Mouse (Mus musculus) gonadal fat pad, adult 2 months (tissue): Measurements from ENCODE around the gene Sel1l. TPM values are rescaled to one million over a fixed set of nuclear protein-coding genes. Genes with fewer than 3 reads are reported as not detected.
A peak's percentile ranks its signal among the peaks of the same experiment; 100 is the strongest.

Experiments used
- DNase-seq: peaks from one replicate; pipeline ENCODE4 v3.0.0-alpha.2; 2012; ENCODE audit warnings: low read depth
- polyA plus RNA-seq: library from polyadenylated mRNA; depleted of rRNA; stranded (reverse); fragments of >200 nt; gene quantifications from 2 replicates; pipeline ENCODE4 v1.2.3, GENCODE M21; 2012; rRNA removed

Gene Sel1l
- polyA plus RNA-seq, 1 experiment: 37.4 TPM

- no peak for DNase-seq
These were observed 70.0 kb downstream of the Sel1l start for GRCm38 (mm10) chr12:91779004-91779365.

DNA sequence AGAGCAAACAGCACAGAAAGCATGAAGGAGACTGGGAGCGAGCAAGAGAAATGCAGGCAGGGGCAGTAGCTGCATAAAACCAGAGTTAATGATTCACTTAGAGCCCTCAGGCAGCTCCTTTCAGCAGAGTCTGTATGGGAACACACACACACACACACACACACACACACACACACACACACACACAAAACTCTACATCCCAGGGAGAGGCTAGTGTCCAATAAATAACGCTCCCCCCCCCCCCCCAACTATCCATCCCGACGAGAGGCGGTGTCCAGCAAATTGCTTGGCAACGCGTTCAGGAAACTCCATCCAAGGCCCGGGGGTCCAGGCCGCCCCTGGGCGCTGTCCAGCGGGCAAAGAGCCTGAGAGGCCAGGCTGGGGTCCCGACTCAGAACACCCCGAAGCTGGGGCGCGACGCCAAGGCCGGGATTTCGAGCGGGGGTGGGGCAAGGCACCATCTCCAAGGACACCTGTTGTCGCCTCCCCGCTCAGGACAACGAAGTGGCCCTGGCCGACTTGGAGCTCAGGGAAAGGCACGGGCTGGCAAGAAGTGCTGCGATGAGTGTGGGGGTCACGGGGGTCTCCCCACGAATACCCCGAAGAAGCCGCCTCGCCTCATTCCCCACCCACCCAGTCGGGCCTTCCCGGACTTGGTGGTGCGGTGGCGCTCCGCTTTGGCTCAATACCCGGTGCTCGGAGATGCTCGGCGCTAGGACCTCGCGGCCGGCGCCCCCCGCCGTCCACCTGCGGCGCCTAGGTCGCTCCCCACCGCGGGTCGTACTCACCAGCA, 70.5 kb downstream of the Sel1l start:
- DNase-seq: no peak

DNA sequence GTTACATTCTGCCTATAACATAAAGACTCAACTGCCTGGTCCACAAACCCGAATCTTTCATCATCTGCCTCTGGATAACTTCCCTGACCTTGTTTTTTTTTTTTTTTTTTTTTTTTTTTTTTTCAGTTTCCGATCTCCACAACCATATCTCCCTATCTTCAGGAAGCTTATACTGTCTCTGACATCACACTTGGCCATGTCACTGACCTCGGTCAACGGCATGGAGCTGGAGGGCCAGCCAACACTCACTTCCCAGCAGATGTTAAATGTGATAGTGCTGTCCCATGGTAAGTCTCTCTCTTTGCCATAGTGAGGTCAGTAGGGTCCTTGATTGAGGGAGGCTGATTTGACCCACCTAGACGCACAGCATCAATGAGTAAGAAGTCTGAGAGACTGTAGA, 72.6 kb downstream of the Sel1l start:
- DNase-seq: no peak

GRCm38 (mm10) chr12:91774811-91775284, 74.1 kb downstream of the Sel1l start:
- DNase-seq: peak; percentile 67

DNA sequence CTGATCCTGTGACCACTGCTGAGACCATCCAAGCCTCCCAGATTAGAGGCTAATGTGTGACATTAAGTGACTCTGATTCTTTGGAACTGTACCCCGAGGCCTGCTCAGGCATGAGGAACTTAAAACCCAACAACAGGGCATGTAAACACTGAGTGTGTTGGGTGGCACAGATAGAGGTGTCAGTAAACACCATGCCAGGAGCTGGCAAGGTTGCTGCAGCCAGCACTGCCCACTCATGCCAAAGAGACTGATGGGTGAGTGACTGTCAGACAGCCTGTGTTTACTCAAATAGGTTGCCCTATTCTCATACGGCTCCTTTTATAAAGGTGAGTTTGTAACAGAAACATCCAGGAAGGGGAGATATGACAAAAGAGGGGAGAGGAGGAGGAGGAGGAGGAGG, 80.1 kb downstream of the Sel1l start:
- no peak for DNase-seq

GRCm38 (mm10) chr12:91768176-91768575, 80.8 kb downstream of the Sel1l start:
- DNase-seq: no peak

GRCm38 (mm10) chr12:91766338-91767107, 82.4 kb downstream of the Sel1l start:
- no peak for DNase-seq

GRCm38 (mm10) chr12:91765504-91765903, 83.5 kb downstream of the Sel1l start:
- no peak for DNase-seq

DNA sequence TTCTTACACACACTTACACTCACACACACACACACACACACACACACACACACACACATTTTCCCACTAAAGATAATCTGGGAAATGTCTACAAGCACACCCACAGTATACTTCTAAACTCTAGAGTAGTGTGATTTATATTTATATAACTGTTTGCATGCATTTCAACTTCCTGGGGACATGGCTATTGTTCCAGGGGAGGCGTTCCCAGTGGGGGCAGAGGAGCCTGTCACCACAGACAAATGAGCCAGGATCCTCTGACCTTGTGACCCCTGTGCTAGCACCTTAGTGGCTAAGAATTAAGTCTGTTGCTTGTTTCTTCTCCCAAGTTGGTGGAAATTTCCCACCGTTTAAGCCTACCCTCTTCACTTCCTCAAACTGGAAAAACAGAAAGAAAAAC, 83.9 kb downstream of the Sel1l start:
- DNase-seq: no peak

DNA sequence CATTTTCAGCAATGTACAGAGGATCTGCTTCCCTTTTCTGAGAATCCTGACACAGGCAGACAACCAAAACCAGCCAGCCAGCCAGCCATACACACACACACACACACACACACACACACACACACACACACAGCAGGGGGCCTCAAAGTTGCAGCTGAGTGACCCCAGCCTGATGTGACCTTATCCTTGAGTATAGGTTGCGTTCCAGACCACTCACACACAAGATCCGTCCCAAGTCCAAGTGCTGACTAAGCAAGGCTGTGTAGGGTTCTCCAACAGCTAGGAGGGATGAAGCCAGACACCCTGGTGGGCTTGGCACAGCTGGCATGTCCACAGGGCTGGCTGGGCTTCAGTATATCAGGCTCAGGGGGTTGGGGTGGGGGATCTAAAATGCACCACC, 84.5 kb downstream of the Sel1l start:
- DNase-seq: no peak

DNA sequence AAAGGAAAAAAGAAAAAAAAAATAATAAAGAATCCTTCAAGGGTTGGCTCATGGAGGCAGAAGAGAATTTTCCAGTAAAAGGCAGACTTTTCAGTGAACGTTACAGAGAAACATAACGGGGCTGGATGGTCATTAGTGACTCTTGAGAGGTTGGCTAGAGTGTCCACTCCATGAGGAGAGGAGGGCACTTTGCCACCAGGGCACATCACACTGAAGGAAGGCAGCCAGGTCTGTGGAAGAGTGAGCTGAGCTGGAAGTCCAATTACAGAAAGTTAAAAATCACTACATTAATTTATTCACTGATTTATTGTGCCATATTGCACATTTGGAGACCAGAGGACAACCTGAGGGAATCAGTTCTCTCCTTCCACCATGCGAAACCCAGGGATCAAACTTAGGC, 89.1 kb downstream of the Sel1l start:
- no peak for DNase-seq

DNA sequence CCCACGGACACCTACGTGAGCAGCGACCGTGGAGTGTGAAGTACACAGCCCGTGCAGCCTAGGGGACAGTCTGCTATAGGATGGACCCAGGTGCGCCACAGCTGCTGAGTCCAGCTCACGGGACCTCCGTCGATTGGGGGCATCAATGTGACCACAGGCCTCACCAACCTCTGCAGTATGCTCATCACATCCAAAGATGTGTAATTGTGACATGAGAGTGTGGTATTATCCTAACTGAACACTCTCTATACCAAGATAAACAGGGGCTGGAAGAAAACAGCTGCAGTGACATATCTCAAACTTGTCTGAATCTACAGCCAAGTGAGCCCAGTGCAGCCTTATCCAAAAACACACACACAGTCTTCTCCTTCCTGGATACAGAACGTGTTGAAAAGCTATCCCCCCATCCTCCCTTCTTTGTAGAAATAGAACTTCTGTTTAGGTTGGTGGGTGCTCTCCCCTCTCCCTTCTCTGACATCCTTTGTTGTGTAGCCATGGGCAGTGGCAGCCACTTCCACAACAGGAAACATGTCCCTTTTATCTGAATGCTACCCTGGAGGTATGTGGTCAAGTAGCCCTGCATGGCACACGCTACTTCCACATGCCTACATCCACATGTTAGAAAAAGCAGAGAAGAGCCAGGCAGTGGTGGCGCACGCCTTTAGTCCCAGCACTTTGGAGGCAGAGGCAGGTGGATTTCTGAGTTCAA, 90.9 kb downstream of the Sel1l start:
- no peak for DNase-seq

- DNase-seq: no peak
These were observed 92.3 kb downstream of the Sel1l start for GRCm38 (mm10) chr12:91756562-91757166.

Other genes with a start within 250 kb of the Sel1l start
- gene Ston2, start 60.8 kb downstream of the Sel1l start, polyA plus RNA-seq: 13.9 and 14.6 TPM in 2 replicates